Mouse (Mus musculus) common myeloid progenitor, adult 5-6 weeks (primary cell): ENCODE results near the gene Chd1l. TPM values are rescaled to one million over a fixed set of nuclear protein-coding genes. Genes with fewer than 3 reads are reported as not detected.

ENCODE experiments used
- ATAC-seq: replicated peaks from 2 replicates; pipeline ENCODE4 v1.8.0; 2016; ENCODE audit warnings: low read depth, mild to moderate bottlenecking, moderate TSS enrichment, inconsistent platforms; ENCODE audit not compliant: poor library complexity, severe bottlenecking
- total RNA-seq: library from RNA; stranded (forward); fragments of 200-1000, 187-1606 nt; gene quantifications from 2 replicates; pipeline ENCODE4 v1.2.3, GENCODE M21; 2017

Chd1l gene
- total RNA-seq, 1 experiment from 2014 or later, result 71.0 TPM

- ATAC-seq, result no peak
These were observed 71.4 kb downstream of the Chd1l start for GRCm38 (mm10) chr3:97538634-97539033.

GRCm38 (mm10) chr3:97537006-97537405 lies 73.0 kb downstream of the Chd1l start:
- ATAC-seq, result no peak

GRCm38 (mm10) chr3:97535660-97536059 lies 74.3 kb downstream of the Chd1l start:
- ATAC-seq, result no peak

- ATAC-seq, result no peak
These were observed 84.5 kb downstream of the Chd1l start for GRCm38 (mm10) chr3:97525458-97525857.

GRCm38 (mm10) chr3:97524835-97525234 lies 85.2 kb downstream of the Chd1l start:
- ATAC-seq, result 0 out of 2 replicates have a peak, but pooled peaks have one; percentile 25

GRCm38 (mm10) chr3:97521946-97522731 lies 87.9 kb downstream of the Chd1l start:
- no peak for ATAC-seq

- ATAC-seq, result no peak
These were observed 90.1 kb downstream of the Chd1l start for GRCm38 (mm10) chr3:97519883-97520282.

GRCm38 (mm10) chr3:97512296-97512695 lies 97.7 kb downstream of the Chd1l start:
- ATAC-seq, result no peak

Other genes with a start within 250 kb of the Chd1l start
- gene Olfr1402, start 188.2 kb downstream of the Chd1l start, total RNA-seq, result not detected in 2 replicates
- gene Fmo5, start 18.6 kb upstream of the Chd1l start, total RNA-seq, result 1.5 and 4.6 TPM in 2 replicates
- gene Prkab2, start 48.0 kb upstream of the Chd1l start, total RNA-seq, result 2.8 and 3.2 TPM in 2 replicates
- not detected in 2 replicates for gene Gm17651, start 64.5 kb upstream of the Chd1l start, total RNA-seq